Mouse (Mus musculus) liver, postnatal 0 days (tissue): ENCODE data around the gene Cplx2. TPM values are rescaled to one million over a fixed set of nuclear protein-coding genes. Genes with fewer than 3 reads are reported as not detected.

ENCODE experiments used
- ATAC-seq: fragments of 200-750 bp; cut with Nextera tagmentation; 2 replicates; pipeline ENCODE4 v1.8.0; 2017; ENCODE audit warnings: mild to moderate bottlenecking, moderate library complexity
- DNase-seq: peaks from one replicate; pipeline ENCODE4 v3.0.0-alpha.2; 2016
- H3K27ac ChIP-seq: fragments of 300-500 bp; sonication (generic); 2 replicates; pipeline ENCODE4 v1.5.1; 2014; ENCODE audit warnings: antibody characterized with exemption, moderate library complexity, mild to moderate bottlenecking, low read depth
- H3K27me3 ChIP-seq: fragments of 300-500 bp; sonication (generic); 2 replicates; pipeline ENCODE4 v1.6.1; 2014; ENCODE audit warnings: low read length, control low read depth, mixed read lengths; ENCODE audit not compliant: insufficient read depth
- H3K36me3 ChIP-seq: fragments of 300-500 bp; sonication (generic); replicated peaks from 2 replicates; pipeline ENCODE4 v1.6.1; 2014; ENCODE audit warnings: mild to moderate bottlenecking, control low read depth, low read length, moderate library complexity, mixed read lengths; ENCODE audit not compliant: insufficient read depth
- H3K4me1 ChIP-seq: fragments of 300-500 bp; sonication (generic); 2 replicates; pipeline ENCODE4 v1.6.1; 2014; ENCODE audit warnings: antibody characterized with exemption, mild to moderate bottlenecking, control low read depth; ENCODE audit not compliant: insufficient read depth
- H3K4me2 ChIP-seq: fragments of 300-500 bp; sonication (generic); 2 replicates; pipeline ENCODE4 v1.6.1; 2014; ENCODE audit warnings: low read depth, mild to moderate bottlenecking, low read length, moderate library complexity, mixed read lengths
- H3K4me3 ChIP-seq: fragments of 300-500 bp; sonication (generic); 2 replicates; pipeline ENCODE4 v1.5.1; 2014; ENCODE audit warnings: low read depth, low read length
- H3K9ac ChIP-seq: fragments of 300-500 bp; sonication (generic); replicated peaks from 2 replicates; pipeline ENCODE4 v1.6.1; 2014; ENCODE audit warnings: mild to moderate bottlenecking, moderate library complexity
- H3K9me3 ChIP-seq: fragments of 300-500 bp; sonication (generic); 2 replicates; pipeline ENCODE4 v1.6.1; 2016; ENCODE audit warnings: mild to moderate bottlenecking, control low read depth, low read length, mixed read lengths
- CTCF ChIP-seq: sonication (generic); IDR thresholded peaks from 2 replicates; pipeline ENCODE4 v1.5.1; 2016; ENCODE audit warnings: antibody characterized with exemption, low read depth
- EP300 ChIP-seq: IDR thresholded peaks from 2 replicates; pipeline ENCODE4 v1.6.1; 2016; ENCODE audit warnings: antibody characterized with exemption, low read depth, mild to moderate bottlenecking
- WGBS: fragments of 180-500 bp; shearing (Covaris S2); extraction: QIAGEN DNeasy Blood & Tissue Kit; methylation state at CpG from one replicate; pipeline ENCODE4 v1.1.7; 2014; ENCODE audit not compliant: insufficient replicate concordance; 5-methylcytosine and 5-hydroxymethylcytosine counted together
- polyA plus RNA-seq: library from polyadenylated mRNA; unstranded; fragments of >200 nt; fragmentation: Nextera tagmentation; extraction: Ambion mirVana; gene quantifications from 2 replicates; pipeline ENCODE4 v1.2.1, GENCODE M21; 2015

Cplx2 gene
- polyA plus RNA-seq, 1 experiment from 2014 or later: 0.97 TPM

DNA sequence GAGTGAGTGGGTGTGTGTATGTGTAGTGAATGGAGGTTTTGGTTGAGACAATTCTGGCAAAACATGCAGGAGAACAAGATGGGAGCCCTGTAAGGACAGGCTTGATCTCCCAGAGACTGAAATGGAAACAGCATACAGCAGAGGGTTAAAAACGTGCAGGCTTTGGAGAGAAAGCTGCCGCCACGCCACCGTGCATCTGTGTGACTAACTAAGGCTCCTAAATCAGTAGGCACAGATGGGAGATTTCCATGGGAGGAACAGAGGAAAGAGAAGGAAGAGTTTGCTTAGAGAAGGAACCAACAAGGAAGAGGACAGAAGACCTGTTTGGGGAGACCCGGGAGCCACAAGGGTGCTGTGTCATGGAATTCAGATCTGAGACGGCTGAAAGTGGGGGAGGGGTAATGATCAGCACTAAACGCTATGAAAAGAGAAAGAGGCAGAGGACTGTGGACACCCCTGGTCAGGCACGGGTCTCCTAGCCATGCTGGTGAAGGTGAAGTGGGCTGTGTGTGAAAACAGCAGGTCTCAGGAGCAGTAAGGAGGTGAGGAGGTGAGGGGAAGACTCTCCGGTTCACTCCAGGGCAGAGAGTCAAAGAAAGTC is 3.1 kb downstream of the Cplx2 start:
- no peak overlapping the region for H3K4me3 ChIP-seq
- no peak overlapping the region for H3K27ac ChIP-seq
- WGBS: 40% methylated on average over 9 of the region's 9 CpGs
- H3K36me3 ChIP-seq: no peaks in the 10 kb centered on the region; the same call in 1 of the 2 replicates
- H3K4me2 ChIP-seq: no peak overlapping the region
- DNase-seq: no peak
- H3K4me1 ChIP-seq: peaks cover 4% of the 10 kb centered on the region
- peaks cover 27% of the 10 kb centered on the region for H3K27me3 ChIP-seq
- TF ChIP-seq CTCF (no peak), EP300 (no peak)
- H3K9ac ChIP-seq: no peak overlapping the region
- ATAC-seq: no peak
- no peaks in the 10 kb centered on the region for H3K9me3 ChIP-seq

DNA sequence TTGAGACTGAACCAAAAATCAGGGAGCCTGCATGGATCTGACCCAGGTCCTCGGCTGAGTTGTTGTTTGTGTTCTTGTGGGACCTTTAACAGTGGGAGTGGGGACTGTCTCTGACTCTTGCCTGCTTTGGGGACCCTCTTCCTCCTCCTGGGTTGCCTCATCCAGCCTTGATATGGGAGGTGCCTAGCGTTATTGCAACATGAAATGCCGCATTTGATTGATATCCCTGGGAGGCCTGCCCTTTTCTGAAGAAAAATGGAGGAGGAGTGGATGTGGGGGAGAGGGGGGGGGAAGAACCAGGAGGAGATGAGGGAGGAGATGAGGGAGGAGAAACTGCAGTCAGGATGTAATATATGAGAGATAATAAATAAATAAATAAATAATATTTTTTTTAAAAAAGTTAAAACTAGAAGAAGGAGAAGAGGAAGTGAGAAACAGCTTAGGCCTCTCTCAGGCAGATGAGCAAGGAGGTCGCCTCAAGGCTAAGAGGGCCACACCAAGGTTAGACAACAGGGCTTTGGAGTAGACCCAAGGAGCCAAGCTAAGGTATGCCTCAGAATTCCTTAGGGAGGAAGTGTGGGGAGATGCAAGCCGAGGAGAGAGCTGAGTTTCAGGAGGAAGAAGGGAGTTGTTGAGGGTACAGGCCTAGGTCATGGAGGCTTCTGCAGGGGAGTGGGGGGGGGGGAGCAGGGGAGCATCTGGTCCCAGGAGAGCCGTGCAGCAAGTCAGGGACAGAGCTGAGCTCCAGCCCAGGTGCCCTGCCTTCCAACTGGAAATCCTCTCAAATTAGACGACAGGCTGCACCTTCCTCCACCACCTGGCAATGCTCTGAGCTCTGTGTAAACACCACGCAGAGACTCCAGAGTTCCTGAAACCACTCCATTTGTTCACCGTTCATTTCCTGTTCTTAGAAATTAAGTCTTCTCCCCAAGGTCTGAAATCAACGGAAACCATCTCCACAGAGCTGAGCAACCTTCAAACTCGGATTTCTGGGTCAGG is 4.6 kb downstream of the Cplx2 start:
- no peak for TF ChIP-seq EP300
- no peak for TF ChIP-seq CTCF
- ATAC-seq: no peak
- Histone ChIP-seq H3K9me3 (no peaks in the 10 kb centered on the region), H3K4me3 (no peak overlapping the region), H3K4me2 (no peak overlapping the region), H3K27me3 (peaks cover 18% of the 10 kb centered on the region), H3K4me1 (peaks cover 9% of the 10 kb centered on the region), H3K9ac (no peak overlapping the region), H3K27ac (peak overlapping the region; percentile 48), H3K36me3 (no peaks in the 10 kb centered on the region; the same call in 1 of the 2 replicates)
- no peak for DNase-seq
- WGBS: 37% methylated on average over 11 of the region's 11 CpGs

DNA sequence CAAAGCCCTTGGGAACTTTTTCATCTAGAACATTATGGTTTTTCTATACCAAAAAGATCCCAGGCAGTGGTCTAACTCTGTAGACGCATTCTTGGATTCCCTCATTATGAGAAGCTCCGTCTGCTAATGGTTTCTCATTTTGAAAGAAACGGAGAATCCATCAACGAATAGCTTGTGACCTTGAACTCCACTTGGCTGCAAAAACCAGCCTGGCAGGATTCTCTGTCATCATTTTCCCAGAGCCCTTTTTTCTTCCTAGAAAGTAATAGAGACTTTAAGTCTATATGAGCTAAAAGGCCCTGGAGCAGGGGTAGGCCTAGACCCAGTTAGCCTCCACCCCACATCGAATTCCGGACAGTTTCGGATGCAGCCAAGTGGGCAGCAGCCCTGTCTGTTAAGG is 5.6 kb downstream of the Cplx2 start:
- no peaks in the 10 kb centered on the region for H3K9me3 ChIP-seq
- H3K36me3 ChIP-seq: no peaks in the 10 kb centered on the region; the same call in 1 of the 2 replicates
- ATAC-seq (no peak), DNase-seq (no peak)
- 78% methylated on average over 7 of the region's 7 CpGs for WGBS
- no peak overlapping the region for H3K4me2 ChIP-seq
- peaks cover 9% of the 10 kb centered on the region for H3K4me1 ChIP-seq
- TF ChIP-seq EP300 (no peak), CTCF (no peak)
- peaks cover 9% of the 10 kb centered on the region for H3K27me3 ChIP-seq
- H3K27ac ChIP-seq: peak overlapping the region; percentile 48; the same call in 1 of the 2 replicates
- H3K4me3 ChIP-seq: no peak overlapping the region
- no peak overlapping the region for H3K9ac ChIP-seq

DNA sequence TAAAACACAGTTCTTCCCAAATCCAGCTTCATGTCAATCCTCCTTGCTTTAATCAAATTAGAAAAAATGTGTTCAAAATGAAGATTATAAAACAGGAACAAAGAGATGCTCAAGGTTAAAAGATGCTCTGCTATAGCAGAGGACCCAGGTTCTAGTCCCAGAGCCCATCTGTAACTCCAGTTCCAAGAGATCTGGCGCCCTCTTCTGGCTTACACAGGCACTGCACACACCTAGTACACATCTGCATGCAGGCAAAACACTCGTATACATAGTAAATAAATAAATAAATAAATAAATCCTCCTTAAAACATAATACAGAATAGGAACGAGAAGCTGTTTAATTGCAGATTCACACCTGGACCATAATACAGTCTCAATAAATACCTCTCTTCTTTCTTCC is 6.9 kb downstream of the Cplx2 start:
- no peaks in the 10 kb centered on the region for H3K9me3 ChIP-seq
- H3K4me1 ChIP-seq: peaks cover 9% of the 10 kb centered on the region
- H3K36me3 ChIP-seq: no peaks in the 10 kb centered on the region; the same call in 1 of the 2 replicates
- H3K27ac ChIP-seq: no peak overlapping the region
- 64% methylated on average over 3 of the region's 3 CpGs for WGBS
- no peak for ATAC-seq
- H3K9ac ChIP-seq: no peak overlapping the region
- TF ChIP-seq CTCF (peak; percentile 52), EP300 (no peak)
- H3K27me3 ChIP-seq: no peaks in the 10 kb centered on the region
- H3K4me2 ChIP-seq: no peak overlapping the region
- no peak for DNase-seq
- H3K4me3 ChIP-seq: no peak overlapping the region

DNA sequence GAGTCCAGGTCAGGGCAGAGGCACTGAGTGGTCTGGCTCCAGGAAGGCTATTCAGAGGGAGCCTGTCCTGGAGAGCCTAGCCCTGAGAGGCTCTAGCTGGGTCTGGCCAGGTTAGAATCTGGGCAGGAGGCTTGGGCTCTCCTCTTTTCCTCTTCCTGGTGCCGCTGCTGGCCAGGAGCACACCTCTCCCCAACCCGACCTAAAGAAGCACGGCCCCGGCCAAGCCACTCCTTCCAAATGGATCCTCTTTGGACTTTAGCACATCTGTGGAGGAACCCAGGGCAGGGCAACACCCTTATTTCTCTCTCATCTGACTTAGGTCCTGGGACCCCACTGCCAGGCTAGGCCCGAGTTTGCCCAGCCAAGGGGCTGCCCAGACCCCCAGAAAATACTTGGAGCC is 9.3 kb downstream of the Cplx2 start:
- ATAC-seq: no peak; the same call in 1 of the 2 replicates
- WGBS: 56% methylated on average over 5 of the region's 5 CpGs
- no peak overlapping the region for H3K4me2 ChIP-seq

DNA sequence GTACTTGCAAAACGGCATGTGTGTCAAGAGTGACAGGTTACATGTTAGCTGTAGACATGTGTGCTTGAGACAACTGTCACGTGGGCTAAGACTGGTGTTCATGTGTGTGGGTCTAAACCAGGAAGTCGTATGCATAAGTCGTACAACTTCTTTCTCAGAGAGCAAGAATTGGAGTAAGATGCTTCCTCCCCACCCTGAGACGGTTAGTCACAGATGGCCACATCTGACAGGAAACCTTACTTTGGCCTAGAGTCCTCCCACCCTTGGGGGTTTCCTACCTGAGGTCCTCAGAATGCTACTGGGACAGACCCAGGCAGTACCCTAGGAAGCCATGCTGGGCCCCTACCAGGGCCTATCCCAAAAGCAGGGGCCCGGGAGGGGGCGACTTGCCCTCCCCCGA is 10.2 kb downstream of the Cplx2 start:
- no peaks in the 10 kb centered on the region for H3K27me3 ChIP-seq
- DNase-seq (no peak), ATAC-seq (peak; percentile 41; the same call in 1 of the 2 replicates)
- H3K4me3 ChIP-seq: no peak overlapping the region
- WGBS: 55% methylated on average over 8 of the region's 8 CpGs
- H3K4me1 ChIP-seq: peaks cover 8% of the 10 kb centered on the region
- no peak overlapping the region for H3K4me2 ChIP-seq
- H3K9me3 ChIP-seq: no peaks in the 10 kb centered on the region
- H3K36me3 ChIP-seq: no peaks in the 10 kb centered on the region; the same call in 1 of the 2 replicates
- TF ChIP-seq EP300: no peak
- TF ChIP-seq CTCF: no peak
- H3K27ac ChIP-seq: no peak overlapping the region; the same call in 1 of the 2 replicates
- H3K9ac ChIP-seq: no peak overlapping the region

More for the DNA sequence above, 9.3 kb downstream of the Cplx2 start:
- Histone ChIP-seq H3K9ac (no peak overlapping the region), H3K36me3 (no peaks in the 10 kb centered on the region; the same call in 1 of the 2 replicates), H3K4me1 (peaks cover 8% of the 10 kb centered on the region), H3K27me3 (no peaks in the 10 kb centered on the region), H3K4me3 (no peak overlapping the region), H3K27ac (no peak overlapping the region), H3K9me3 (no peaks in the 10 kb centered on the region)
- no peak for DNase-seq
- TF ChIP-seq CTCF: no peak
- no peak for TF ChIP-seq EP300
